Comparison of ENCODE assay signal across 17 mouse cellular contexts in the genomic region with DNA sequence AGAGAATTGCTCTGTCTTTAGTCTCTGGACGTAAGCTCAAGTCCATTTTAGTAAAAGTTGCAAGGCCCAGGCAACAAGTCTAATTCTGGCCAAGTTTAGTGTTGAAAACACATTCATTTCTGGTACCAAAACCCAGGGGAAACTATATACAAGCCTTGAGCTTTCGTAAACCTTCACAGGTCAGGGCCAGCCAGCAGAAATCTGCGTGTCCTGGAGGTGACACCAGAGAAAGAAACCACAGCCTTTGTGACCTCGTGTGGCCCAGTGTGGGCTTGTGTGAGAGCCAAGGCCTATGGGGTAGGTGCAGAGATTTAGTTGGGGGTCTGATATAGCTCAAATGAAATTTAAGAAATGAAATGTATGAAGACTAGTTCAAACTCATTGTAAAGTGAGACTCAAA.
DNase-seq lines count a peak whose midpoint lies in the region; ATAC-seq and TF ChIP-seq lines count a peak whose summit lies in the region.
"Had no signal": no experiment of that assay in that cellular context is flagged by ENCODE, and none has a peak within 500 bp of the region (broad histone marks: within the 10 kb centered on the region; RNA-seq: fewer than 3 reads in every experiment).

No protein-coding gene starts in this region.

- H3K4me3 ChIP-seq in brown adipose tissue, adult 24 weeks (ENCODE audit: insufficient read depth, low read depth, low read length), result no peak overlapping the region
- no peak overlapping the region for H3K4me3 ChIP-seq in stomach, postnatal 0 days (ENCODE audit: low read depth, low read length)
- H3K4me3 ChIP-seq: embryonic facial prominence, embryonic 12.5 days; limb, embryonic 12.5 days; neural tube, embryonic 13.5 days had no signal

- no peak for TF ChIP-seq EP300 in stomach, postnatal 0 days (optimal IDR thresholded peaks at IDR 0.05)

- no peaks in the 10 kb centered on the region for H3K36me3 ChIP-seq in stomach, postnatal 0 days (ENCODE audit: control insufficient read depth, insufficient read depth, low read length)
- H3K36me3 ChIP-seq: embryonic facial prominence, embryonic 12.5 days; limb, embryonic 12.5 days; neural tube, embryonic 13.5 days had no signal

- WGBS in stomach, postnatal 0 days, result 76% methylated on average over 4 of the region's 4 CpGs

- TF ChIP-seq CTCF in stomach, postnatal 0 days (IDR thresholded peaks at IDR 0.05; ENCODE audit: low read depth), result no peak

- intact Hi-C loops in heart, postnatal 14 days (cut with DNase I), result loop anchor here (1.0 to 5.0 kb wide), 2 partner anchors 90 to 223 kb away; no protein-coding TSS in a partner anchor

- H3K4me2 ChIP-seq in stomach, postnatal 0 days (replicated peaks; ENCODE audit: low read depth), result no peak overlapping the region
- H3K4me2 ChIP-seq: embryonic facial prominence, embryonic 12.5 days; limb, embryonic 12.5 days; midbrain, embryonic 11.5 days; neural tube, embryonic 13.5 days had no signal

- DNase-seq in heart, postnatal 4 days, result peak; percentile 3
- DNase-seq in heart, postnatal 14 days, result no peak
- peak; percentile 3 for DNase-seq in thymus, postnatal 14 days
- no peak for DNase-seq in thymus, postnatal 10 days (ENCODE audit: low spot score in 2 of 2)
- DNase-seq in stomach, postnatal 0 days (ENCODE audit: low spot score), result no peak
- no peak for DNase-seq in neural tube, embryonic 10.5 days (ENCODE audit: extremely low spot score, low spot score)
- DNase-seq: cerebellum, adult 9-10 months; forebrain, postnatal 0 days; heart, adult 18-20 months had no signal

- no peak overlapping the region for H3K9ac ChIP-seq in stomach, postnatal 0 days (ENCODE audit: low read length)
- H3K9ac ChIP-seq: embryonic facial prominence, embryonic 12.5 days; forebrain, postnatal 0 days; limb, embryonic 12.5 days; liver, embryonic 14.5 days; neural tube, embryonic 13.5 days had no signal

- H3K9me3 ChIP-seq in stomach, postnatal 0 days (ENCODE audit: control insufficient read depth, low read length), result no peaks in the 10 kb centered on the region
- H3K9me3 ChIP-seq: embryonic facial prominence, embryonic 12.5 days had no signal

- H3K27ac ChIP-seq in brown adipose tissue, adult 24 weeks (replicated peaks; ENCODE audit: low read depth, low read length), result peak overlapping the region; percentile 87
- 0 out of 2 replicates have a peak overlapping the region, but pooled peaks have one; percentile 13 for H3K27ac ChIP-seq in stomach, postnatal 0 days (replicated peaks)
- H3K27ac ChIP-seq: embryonic facial prominence, embryonic 12.5 days; limb, embryonic 12.5 days; liver, embryonic 14.5 days; neural tube, embryonic 13.5 days had no signal

- peaks cover 11% of the 10 kb centered on the region for H3K4me1 ChIP-seq in brown adipose tissue, adult 24 weeks (ENCODE audit: control insufficient read depth, insufficient read depth, insufficient read length, low read length)
- no peaks in the 10 kb centered on the region for H3K4me1 ChIP-seq in stomach, postnatal 0 days (replicated peaks; ENCODE audit: control insufficient read depth, insufficient read depth)
- H3K4me1 ChIP-seq: embryonic facial prominence, embryonic 12.5 days; neural tube, embryonic 13.5 days had no signal

- ATAC-seq in stomach, postnatal 0 days (ENCODE audit: low FRiP score, low TSS enrichment), result no peak
- ATAC-seq: forebrain, postnatal 0 days; hindbrain, embryonic 16.5 days; intestine, embryonic 16.5 days had no signal

- H3K27me3 ChIP-seq in stomach, postnatal 0 days (ENCODE audit: control insufficient read depth, insufficient read depth, low read length), result no peaks in the 10 kb centered on the region
- H3K27me3 ChIP-seq: embryonic facial prominence, embryonic 12.5 days; limb, embryonic 12.5 days; neural tube, embryonic 13.5 days had no signal

Comparison
In these comparisons a context has a peak if more than half of its experiments do, and no peak if none do; other contexts are left out.
1. DNase-seq: peak in heart, postnatal 4 days (single experiment) and thymus, postnatal 14 days (single experiment); none in heart, postnatal 14 days (0 of 2), thymus, postnatal 10 days (0 of 2), stomach, postnatal 0 days (single experiment) and neural tube, embryonic 10.5 days (single experiment).